Mouse (Mus musculus): ENCODE results near the gene Pde3b. TPM values are rescaled to one million over a fixed set of nuclear protein-coding genes. Genes with fewer than 3 reads are reported as not detected.

Pde3b gene
- polyA plus RNA-seq, 1 experiment from 2014 or later: 11.5 TPM

GRCm38 (mm10) chr7:114431966-114432365 lies 16.9 kb downstream of the Pde3b start:
- DNase-seq (ENCODE audit: low spot score): no peak
- H3K36me3 ChIP-seq (ENCODE audit: control insufficient read depth, insufficient read depth, low read length): no peaks in the 10 kb centered on the region
- no peak overlapping the region for H3K27ac ChIP-seq (ENCODE audit: low read depth, low read length)
- no peak overlapping the region for H3K4me2 ChIP-seq (replicated peaks; ENCODE audit: low read depth, low read length)
- H3K27me3 ChIP-seq (ENCODE audit: control insufficient read depth, insufficient read depth, low read length): no peaks in the 10 kb centered on the region
- H3K4me3 ChIP-seq (ENCODE audit: low read depth, low read length): no peak overlapping the region
- H3K4me1 ChIP-seq (replicated peaks; ENCODE audit: control insufficient read depth, insufficient read depth, low read length): no peaks in the 10 kb centered on the region
- no peaks in the 10 kb centered on the region for H3K9me3 ChIP-seq (ENCODE audit: control insufficient read depth, low read length)
- no peak overlapping the region for H3K9ac ChIP-seq (ENCODE audit: low read depth, low read length)
- ATAC-seq (ENCODE audit: low FRiP score): no peak
- 55% methylated on average over 4 of the region's 4 CpGs for WGBS

DNA sequence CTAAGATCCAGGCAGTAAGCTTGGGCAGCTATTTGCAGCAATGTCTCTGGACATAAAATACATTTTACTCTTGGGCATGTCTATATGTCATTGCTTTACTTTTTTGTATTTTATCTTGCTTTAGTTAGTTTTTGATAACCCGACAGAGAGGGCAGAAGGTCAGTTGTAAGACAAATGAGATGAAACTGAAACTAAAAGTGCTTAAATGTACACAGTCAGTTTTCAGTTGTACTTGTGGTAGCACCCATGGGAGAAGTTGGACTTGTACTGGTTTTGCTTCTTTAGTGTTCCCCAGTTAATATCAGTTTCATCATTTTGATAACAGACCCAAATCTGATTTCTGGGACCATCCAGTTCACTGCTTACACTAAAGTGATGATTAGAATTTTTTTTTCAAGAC lies 24.6 kb downstream of the Pde3b start:
- Histone ChIP-seq H3K4me2 (replicated peaks; ENCODE audit: low read depth, low read length) (no peak overlapping the region), H3K4me3 (ENCODE audit: low read depth, low read length) (no peak overlapping the region), H3K36me3 (ENCODE audit: control insufficient read depth, insufficient read depth, low read length) (no peaks in the 10 kb centered on the region), H3K27me3 (ENCODE audit: control insufficient read depth, insufficient read depth, low read length) (no peaks in the 10 kb centered on the region), H3K9ac (ENCODE audit: low read depth, low read length) (no peak overlapping the region), H3K9me3 (ENCODE audit: control insufficient read depth, low read length) (no peaks in the 10 kb centered on the region), H3K4me1 (replicated peaks; ENCODE audit: control insufficient read depth, insufficient read depth, low read length) (no peaks in the 10 kb centered on the region), H3K27ac (ENCODE audit: low read depth, low read length) (no peak overlapping the region)
- 95% methylated on average over 1 of the region's 1 CpGs for WGBS
- DNase-seq (ENCODE audit: low spot score) (no peak), ATAC-seq (ENCODE audit: low FRiP score) (no peak)

- H3K4me3 ChIP-seq (ENCODE audit: low read depth, low read length): no peak overlapping the region
- H3K4me2 ChIP-seq (replicated peaks; ENCODE audit: low read depth, low read length): no peak overlapping the region
- no peak for ATAC-seq (ENCODE audit: low FRiP score)
- H3K27ac ChIP-seq (ENCODE audit: low read depth, low read length): no peak overlapping the region
- H3K9ac ChIP-seq (ENCODE audit: low read depth, low read length): no peak overlapping the region
- no peaks in the 10 kb centered on the region for H3K4me1 ChIP-seq (replicated peaks; ENCODE audit: control insufficient read depth, insufficient read depth, low read length)
- DNase-seq (ENCODE audit: low spot score): no peak
- WGBS: 83% methylated on average over 1 of the region's 1 CpGs
- no peaks in the 10 kb centered on the region for H3K36me3 ChIP-seq (ENCODE audit: control insufficient read depth, insufficient read depth, low read length)
- H3K27me3 ChIP-seq (ENCODE audit: control insufficient read depth, insufficient read depth, low read length): no peaks in the 10 kb centered on the region
- H3K9me3 ChIP-seq (ENCODE audit: control insufficient read depth, low read length): no peaks in the 10 kb centered on the region
Measured at GRCm38 (mm10) chr7:114440494-114440893, 25.4 kb downstream of the Pde3b start.

- DNase-seq (ENCODE audit: low spot score): no peak
- H3K4me3 ChIP-seq (ENCODE audit: low read depth, low read length): no peak overlapping the region
- no peaks in the 10 kb centered on the region for H3K4me1 ChIP-seq (replicated peaks; ENCODE audit: control insufficient read depth, insufficient read depth, low read length)
- H3K4me2 ChIP-seq (replicated peaks; ENCODE audit: low read depth, low read length): no peak overlapping the region
- H3K36me3 ChIP-seq (ENCODE audit: control insufficient read depth, insufficient read depth, low read length): no peaks in the 10 kb centered on the region
- H3K27me3 ChIP-seq (ENCODE audit: control insufficient read depth, insufficient read depth, low read length): no peaks in the 10 kb centered on the region
- 73% methylated on average over 3 of the region's 3 CpGs for WGBS
- no peak for ATAC-seq (ENCODE audit: low FRiP score)
- H3K9me3 ChIP-seq (ENCODE audit: control insufficient read depth, low read length): no peaks in the 10 kb centered on the region
- no peak overlapping the region for H3K27ac ChIP-seq (ENCODE audit: low read depth, low read length)
- H3K9ac ChIP-seq (ENCODE audit: low read depth, low read length): no peak overlapping the region
Measured at GRCm38 (mm10) chr7:114452876-114453275, 37.8 kb downstream of the Pde3b start.

DNA sequence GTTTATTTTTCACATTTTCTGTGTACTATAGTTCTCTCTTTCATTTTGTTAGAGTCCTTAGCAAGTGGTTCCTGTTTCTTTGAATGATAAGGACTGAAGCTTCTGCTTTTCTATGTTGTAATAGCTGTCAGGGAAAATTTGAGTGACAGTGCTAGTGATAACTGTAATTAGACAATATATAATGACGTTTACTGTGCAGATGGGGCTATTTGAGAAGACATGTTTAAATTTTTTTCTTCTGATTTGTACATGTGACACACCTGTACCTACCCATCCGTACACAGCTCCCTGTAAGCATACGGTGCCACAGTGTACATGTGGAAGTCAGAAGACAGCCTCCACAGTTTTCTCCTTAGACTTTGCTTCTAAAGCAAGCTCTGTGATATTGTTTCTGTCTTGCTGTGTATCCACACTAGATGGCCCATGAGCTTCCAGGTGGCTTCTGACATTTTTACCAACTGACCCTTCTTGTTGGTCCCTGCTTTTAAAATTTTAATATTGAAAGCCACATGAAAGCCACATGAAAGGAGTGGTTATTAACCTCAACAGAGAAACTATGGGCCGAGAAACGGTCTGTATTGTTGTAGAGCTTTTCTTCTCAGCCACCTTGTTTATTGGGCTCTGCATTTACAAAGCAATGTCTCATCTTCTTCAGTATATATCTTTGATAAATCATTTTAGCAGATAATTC lies 38.4 kb downstream of the Pde3b start:
- Histone ChIP-seq H3K27ac (ENCODE audit: low read depth, low read length) (no peak overlapping the region), H3K27me3 (ENCODE audit: control insufficient read depth, insufficient read depth, low read length) (no peaks in the 10 kb centered on the region), H3K4me3 (ENCODE audit: low read depth, low read length) (no peak overlapping the region), H3K9me3 (ENCODE audit: control insufficient read depth, low read length) (no peaks in the 10 kb centered on the region), H3K36me3 (ENCODE audit: control insufficient read depth, insufficient read depth, low read length) (no peaks in the 10 kb centered on the region), H3K4me2 (replicated peaks; ENCODE audit: low read depth, low read length) (no peak overlapping the region), H3K9ac (ENCODE audit: low read depth, low read length) (no peak overlapping the region), H3K4me1 (replicated peaks; ENCODE audit: control insufficient read depth, insufficient read depth, low read length) (no peaks in the 10 kb centered on the region)
- WGBS: 89% methylated on average over 5 of the region's 5 CpGs
- no peak for DNase-seq (ENCODE audit: low spot score)
- no peak for ATAC-seq (ENCODE audit: low FRiP score)

DNA sequence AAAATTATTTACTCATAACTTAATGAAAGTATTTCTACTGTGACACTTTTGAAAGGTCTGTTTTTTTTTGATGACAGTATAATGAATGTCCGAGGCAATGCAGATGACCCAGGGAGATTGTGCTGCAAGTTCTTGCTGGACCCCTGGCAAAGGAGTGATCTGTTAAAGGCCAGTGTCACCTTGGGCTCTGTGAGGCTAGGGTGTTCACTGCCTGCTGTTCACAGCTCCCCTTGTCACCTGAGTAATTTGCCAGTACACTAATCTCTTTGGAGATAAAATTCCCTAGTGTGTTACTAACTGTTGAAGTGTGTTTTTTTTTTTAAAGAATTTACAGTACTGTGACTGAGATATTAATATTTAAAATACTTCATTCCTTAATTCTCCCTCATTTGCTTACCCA lies 39.8 kb downstream of the Pde3b start:
- no peak overlapping the region for H3K9ac ChIP-seq (ENCODE audit: low read depth, low read length)
- DNase-seq (ENCODE audit: low spot score): no peak
- H3K27me3 ChIP-seq (ENCODE audit: control insufficient read depth, insufficient read depth, low read length): no peaks in the 10 kb centered on the region
- WGBS: 90% methylated on average over 1 of the region's 1 CpGs
- no peaks in the 10 kb centered on the region for H3K9me3 ChIP-seq (ENCODE audit: control insufficient read depth, low read length)
- no peak overlapping the region for H3K4me3 ChIP-seq (ENCODE audit: low read depth, low read length)
- no peak overlapping the region for H3K27ac ChIP-seq (ENCODE audit: low read depth, low read length)
- no peak for ATAC-seq (ENCODE audit: low FRiP score)
- no peak overlapping the region for H3K4me2 ChIP-seq (replicated peaks; ENCODE audit: low read depth, low read length)
- no peaks in the 10 kb centered on the region for H3K4me1 ChIP-seq (replicated peaks; ENCODE audit: control insufficient read depth, insufficient read depth, low read length)
- H3K36me3 ChIP-seq (ENCODE audit: control insufficient read depth, insufficient read depth, low read length): no peaks in the 10 kb centered on the region

- no peak overlapping the region for H3K4me3 ChIP-seq (ENCODE audit: low read depth, low read length)
- H3K9ac ChIP-seq (ENCODE audit: low read depth, low read length): no peak overlapping the region
- H3K27me3 ChIP-seq (ENCODE audit: control insufficient read depth, insufficient read depth, low read length): no peaks in the 10 kb centered on the region
- H3K36me3 ChIP-seq (ENCODE audit: control insufficient read depth, insufficient read depth, low read length): no peaks in the 10 kb centered on the region
- H3K4me1 ChIP-seq (replicated peaks; ENCODE audit: control insufficient read depth, insufficient read depth, low read length): no peaks in the 10 kb centered on the region
- no peaks in the 10 kb centered on the region for H3K9me3 ChIP-seq (ENCODE audit: control insufficient read depth, low read length)
- no peak overlapping the region for H3K27ac ChIP-seq (ENCODE audit: low read depth, low read length)
- no peak overlapping the region for H3K4me2 ChIP-seq (replicated peaks; ENCODE audit: low read depth, low read length)
- ATAC-seq (ENCODE audit: low FRiP score): no peak
- 88% methylated on average over 4 of the region's 4 CpGs for WGBS
- no peak for DNase-seq (ENCODE audit: low spot score)
Measured at GRCm38 (mm10) chr7:114456904-114457303, 41.8 kb downstream of the Pde3b start.

DNA sequence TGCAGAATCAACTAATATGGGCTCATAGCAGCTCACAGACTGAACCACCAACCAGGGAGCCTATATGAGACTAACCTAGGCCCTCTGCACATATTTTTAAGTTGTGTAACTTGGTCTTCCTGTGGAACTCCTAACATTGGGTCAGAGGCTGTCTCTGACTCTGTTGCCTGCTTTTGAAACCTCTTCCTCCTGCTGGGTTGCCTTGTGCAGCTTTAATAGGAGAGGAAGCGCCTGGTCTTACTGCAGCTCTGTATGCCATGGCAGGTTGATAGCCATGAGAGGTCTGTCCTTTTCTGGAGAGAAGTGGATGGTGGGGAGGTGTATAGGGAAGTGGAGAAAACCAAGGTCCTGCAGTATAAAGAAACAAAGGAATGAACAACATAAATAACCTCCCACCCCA lies 44.8 kb downstream of the Pde3b start:
- Histone ChIP-seq H3K4me1 (replicated peaks; ENCODE audit: control insufficient read depth, insufficient read depth, low read length) (no peaks in the 10 kb centered on the region), H3K36me3 (ENCODE audit: control insufficient read depth, insufficient read depth, low read length) (no peaks in the 10 kb centered on the region), H3K27ac (ENCODE audit: low read depth, low read length) (no peak overlapping the region), H3K9me3 (ENCODE audit: control insufficient read depth, low read length) (no peaks in the 10 kb centered on the region), H3K9ac (ENCODE audit: low read depth, low read length) (no peak overlapping the region), H3K4me2 (replicated peaks; ENCODE audit: low read depth, low read length) (no peak overlapping the region), H3K4me3 (ENCODE audit: low read depth, low read length) (no peak overlapping the region), H3K27me3 (ENCODE audit: control insufficient read depth, insufficient read depth, low read length) (no peaks in the 10 kb centered on the region)
- no peak for ATAC-seq (ENCODE audit: low FRiP score)
- WGBS: 50% methylated on average over 1 of the region's 1 CpGs
- no peak for DNase-seq (ENCODE audit: low spot score)

DNA sequence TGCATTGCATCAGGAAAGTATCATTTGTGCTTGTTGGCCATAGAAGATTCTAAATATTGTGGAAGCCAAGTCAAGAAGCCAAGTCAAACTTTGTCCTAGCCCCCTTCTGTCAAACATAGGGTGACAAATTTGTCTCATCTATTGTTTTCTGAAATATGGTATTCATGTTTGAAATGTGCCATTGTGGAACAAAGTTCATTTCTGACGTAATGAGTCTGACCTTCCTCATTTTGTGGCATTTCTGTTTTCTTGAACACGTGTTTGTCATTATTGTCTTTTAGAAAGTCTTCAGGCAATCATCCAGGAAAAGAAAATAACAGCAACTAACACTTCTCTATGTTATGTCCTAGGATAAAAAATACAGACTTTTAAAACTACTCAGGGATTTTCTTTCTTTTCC lies 46.6 kb downstream of the Pde3b start:
- H3K9ac ChIP-seq (ENCODE audit: low read depth, low read length): no peak overlapping the region
- WGBS: 80% methylated on average over 2 of the region's 2 CpGs
- H3K4me1 ChIP-seq (replicated peaks; ENCODE audit: control insufficient read depth, insufficient read depth, low read length): no peaks in the 10 kb centered on the region
- DNase-seq (ENCODE audit: low spot score): no peak
- no peaks in the 10 kb centered on the region for H3K27me3 ChIP-seq (ENCODE audit: control insufficient read depth, insufficient read depth, low read length)
- no peak for ATAC-seq (ENCODE audit: low FRiP score)
- no peak overlapping the region for H3K4me3 ChIP-seq (ENCODE audit: low read depth, low read length)
- no peaks in the 10 kb centered on the region for H3K9me3 ChIP-seq (ENCODE audit: control insufficient read depth, low read length)
- H3K27ac ChIP-seq (ENCODE audit: low read depth, low read length): no peak overlapping the region
- no peak overlapping the region for H3K4me2 ChIP-seq (replicated peaks; ENCODE audit: low read depth, low read length)
- no peaks in the 10 kb centered on the region for H3K36me3 ChIP-seq (ENCODE audit: control insufficient read depth, insufficient read depth, low read length)
